Mouse (Mus musculus) lung, postnatal 36 days (tissue): ENCODE measurements around the gene Tbc1d12.

Source experiments
- DNase-seq: peaks from one replicate; pipeline ENCODE4 v3.0.0; 2022; ENCODE audit warnings: mixed read lengths

Tbc1d12 gene

GRCm38 (mm10) chr19:38915677-38916076 lies 79.3 kb downstream of the Tbc1d12 start:
- DNase-seq: peak; percentile 78

- DNase-seq: no peak
Measured at GRCm38 (mm10) chr19:38928481-38929158, 92.2 kb downstream of the Tbc1d12 start.

- DNase-seq: no peak
Measured at GRCm38 (mm10) chr19:38929471-38930251, 93.3 kb downstream of the Tbc1d12 start.

- DNase-seq: peak; percentile 2
Measured at GRCm38 (mm10) chr19:38930252-38930787, 93.9 kb downstream of the Tbc1d12 start.

DNA sequence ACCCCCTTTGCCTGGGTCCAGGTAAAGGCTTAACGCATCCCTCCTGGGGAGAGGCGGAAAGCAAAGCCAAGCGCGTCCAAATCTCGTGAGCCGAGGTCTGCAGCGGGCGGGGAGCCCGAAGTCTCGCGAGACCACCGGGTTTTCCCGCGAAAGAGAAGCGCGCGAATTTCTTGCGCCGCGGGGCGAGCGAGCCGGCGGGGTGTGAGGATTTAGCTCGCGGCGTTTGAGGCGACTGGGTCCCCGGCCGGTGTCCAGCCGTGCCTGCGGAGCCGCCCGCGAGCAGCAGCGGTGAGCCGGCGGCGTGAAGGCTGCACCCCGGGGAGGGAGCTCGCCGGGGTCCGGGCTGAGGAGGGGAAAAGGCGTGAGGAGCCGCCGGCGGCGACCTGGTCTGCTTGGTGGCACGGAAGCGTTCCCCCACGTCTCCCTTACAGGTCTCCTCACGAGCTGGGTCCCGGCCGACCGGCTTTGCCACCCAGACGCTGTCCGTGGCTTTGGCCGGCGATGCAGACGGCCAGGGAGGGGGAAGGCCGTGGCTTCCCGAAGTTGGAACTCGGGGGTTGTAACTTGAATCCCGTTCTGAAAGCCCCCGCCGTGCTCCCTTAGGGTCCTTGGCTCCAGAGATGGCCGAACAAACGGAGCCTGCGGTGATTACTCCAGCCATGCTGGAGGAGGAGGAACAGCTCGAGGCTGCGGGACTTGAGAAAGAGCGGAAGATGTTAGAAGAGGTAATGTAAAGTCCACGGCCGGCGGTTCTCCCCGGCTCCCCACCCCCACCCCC lies 94.6 kb downstream of the Tbc1d12 start, which contains the start of gene Hells:
Hells (plus strand) TSS at position 128 of the 778 bp plus-strand sequence.
- DNase-seq: peak; percentile 84

DNA sequence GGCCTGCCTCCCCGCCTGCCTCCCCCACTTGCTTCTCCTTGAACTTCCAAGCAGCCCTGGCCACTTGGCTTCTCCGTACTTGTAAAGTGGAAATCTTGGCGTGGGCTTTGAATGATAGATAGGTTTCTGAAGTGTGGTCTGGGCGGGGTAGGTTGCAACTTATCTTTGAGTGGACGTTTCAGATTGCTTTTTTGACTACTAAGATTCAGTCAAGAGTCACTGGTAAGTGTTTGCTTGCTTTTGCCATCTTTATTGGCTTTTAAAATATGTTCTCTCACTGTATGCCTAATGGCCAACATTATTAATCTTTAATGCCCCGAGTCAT lies 95.1 kb downstream of the Tbc1d12 start:
- no peak for DNase-seq

DNA sequence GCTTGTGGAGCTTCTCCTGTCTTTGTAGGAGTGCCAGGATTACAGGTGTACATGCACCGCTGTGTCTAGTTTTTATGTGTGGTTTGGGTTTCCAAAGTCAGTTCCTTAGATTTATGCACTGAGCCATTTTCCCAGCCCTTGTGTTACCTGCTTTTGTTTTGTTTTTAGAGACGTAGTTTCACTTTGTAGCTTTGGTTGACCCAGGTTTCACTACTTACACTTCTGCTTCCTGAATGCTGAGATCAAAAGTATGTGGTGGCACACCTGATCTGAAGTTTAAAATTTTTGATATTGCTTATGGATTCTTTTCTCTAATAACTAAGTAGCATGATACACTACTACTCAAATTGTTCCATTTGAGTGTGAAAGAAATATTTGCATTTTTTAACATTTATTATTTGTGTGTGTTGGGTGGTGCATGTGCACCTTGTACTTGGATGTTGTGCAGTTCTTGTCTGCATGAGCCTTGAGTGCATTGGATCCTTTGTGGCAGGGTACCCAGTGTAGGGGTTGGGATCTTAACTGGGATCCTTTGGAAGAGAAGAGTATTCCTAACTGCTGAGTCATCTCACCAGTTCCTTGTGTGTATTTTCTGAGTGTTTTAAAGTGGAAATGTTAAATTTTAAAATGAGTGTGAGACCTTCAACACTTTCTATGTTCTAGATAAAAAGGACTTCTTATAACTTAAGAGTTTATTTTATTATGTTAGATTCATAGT lies 108.4 kb downstream of the Tbc1d12 start:
- no peak for DNase-seq
